Mouse (Mus musculus): ENCODE data around the gene Cyth2. TPM values are rescaled to one million over a fixed set of nuclear protein-coding genes. Genes with fewer than 3 reads are reported as not detected.

Gene Cyth2
- 89.7 and 104 TPM in 2 replicates for polyA plus RNA-seq (2014; fragmentation: Nextera tagmentation; extraction: Ambion mirVana)

- WGBS (ENCODE audit: insufficient replicate concordance): under 1% methylated on average over 87 of the region's 92 CpGs
- Histone ChIP-seq H3K4me2 (peak within 1 kb of the TSS; percentile 78), H3K27me3 (ENCODE audit: control insufficient read depth, insufficient read depth, low read length) (peaks cover 7% of the 10 kb centered on the region), H3K4me1 (ENCODE audit: control insufficient read depth, insufficient read depth, low read length) (peaks cover 20% of the 10 kb centered on the region), H3K27ac (ENCODE audit: low read depth, low read length) (peak within 1 kb of the TSS; percentile 100), H3K9me3 (replicated peaks; ENCODE audit: control insufficient read depth, low read length) (no peaks in the 10 kb centered on the region), H3K4me3 (ENCODE audit: low read depth, low read length) (peak within 1 kb of the TSS; percentile 94), H3K36me3 (ENCODE audit: control insufficient read depth, insufficient read depth, low read length) (peaks cover 35% of the 10 kb centered on the region), H3K9ac (ENCODE audit: low read depth, low read length) (peak within 1 kb of the TSS; percentile 100)
- peak; percentile 98 for ATAC-seq (replicated peaks; ENCODE audit: insufficient number of reproducible peaks, low FRiP score, low TSS enrichment)
Measured at GRCm38 (mm10) chr7:45813787-45814779, at the start of gene Cyth2. Gene Cyth2, minus strand, starts transcription at chr7:45814581.

GRCm38 (mm10) chr7:45862804-45863203 is 48.4 kb upstream of the Cyth2 start:
- peaks cover 57% of the 10 kb centered on the region for H3K27me3 ChIP-seq (ENCODE audit: control insufficient read depth, insufficient read depth, low read length)
- peaks cover 2% of the 10 kb centered on the region; the same call in 1 of the 2 replicates for H3K4me1 ChIP-seq (ENCODE audit: control insufficient read depth, insufficient read depth, low read length)
- H3K27ac ChIP-seq (ENCODE audit: low read depth, low read length): no peak overlapping the region
- no peak overlapping the region for H3K4me2 ChIP-seq
- WGBS (ENCODE audit: insufficient replicate concordance): 82% methylated on average over 7 of the region's 7 CpGs
- no peak overlapping the region for H3K9ac ChIP-seq (ENCODE audit: low read depth, low read length)
- no peaks in the 10 kb centered on the region for H3K9me3 ChIP-seq (replicated peaks; ENCODE audit: control insufficient read depth, low read length)
- no peak for ATAC-seq (replicated peaks; ENCODE audit: insufficient number of reproducible peaks, low FRiP score, low TSS enrichment)
- no peaks in the 10 kb centered on the region for H3K36me3 ChIP-seq (ENCODE audit: control insufficient read depth, insufficient read depth, low read length)
- H3K4me3 ChIP-seq (ENCODE audit: low read depth, low read length): no peak overlapping the region

- no peak for ATAC-seq (replicated peaks; ENCODE audit: insufficient number of reproducible peaks, low FRiP score, low TSS enrichment)
- no peaks in the 10 kb centered on the region for H3K9me3 ChIP-seq (replicated peaks; ENCODE audit: control insufficient read depth, low read length)
- WGBS (ENCODE audit: insufficient replicate concordance): 44% methylated on average over 4 of the region's 4 CpGs
- no peak overlapping the region for H3K4me2 ChIP-seq
- H3K9ac ChIP-seq (ENCODE audit: low read depth, low read length): no peak overlapping the region
- no peak overlapping the region for H3K27ac ChIP-seq (ENCODE audit: low read depth, low read length)
- H3K36me3 ChIP-seq (ENCODE audit: control insufficient read depth, insufficient read depth, low read length): no peaks in the 10 kb centered on the region
- peaks cover 59% of the 10 kb centered on the region for H3K27me3 ChIP-seq (ENCODE audit: control insufficient read depth, insufficient read depth, low read length)
- no peaks in the 10 kb centered on the region for H3K4me1 ChIP-seq (ENCODE audit: control insufficient read depth, insufficient read depth, low read length)
- no peak overlapping the region for H3K4me3 ChIP-seq (ENCODE audit: low read depth, low read length)
Measured at GRCm38 (mm10) chr7:45859008-45859407, 44.6 kb upstream of the Cyth2 start.

- Histone ChIP-seq H3K36me3 (ENCODE audit: control insufficient read depth, insufficient read depth, low read length) (no peaks in the 10 kb centered on the region), H3K27ac (ENCODE audit: low read depth, low read length) (no peak overlapping the region), H3K9me3 (replicated peaks; ENCODE audit: control insufficient read depth, low read length) (no peaks in the 10 kb centered on the region), H3K27me3 (ENCODE audit: control insufficient read depth, insufficient read depth, low read length) (peaks cover 60% of the 10 kb centered on the region), H3K9ac (ENCODE audit: low read depth, low read length) (no peak overlapping the region), H3K4me1 (ENCODE audit: control insufficient read depth, insufficient read depth, low read length) (no peaks in the 10 kb centered on the region), H3K4me2 (peak overlapping the region; percentile 67), H3K4me3 (ENCODE audit: low read depth, low read length) (peak overlapping the region; percentile 38)
- ATAC-seq (replicated peaks; ENCODE audit: insufficient number of reproducible peaks, low FRiP score, low TSS enrichment): peak; percentile 50
- 2% methylated on average over 29 of the region's 30 CpGs for whole genome bisulfite sequencing (ENCODE audit: insufficient replicate concordance)
Measured at GRCm38 (mm10) chr7:45856950-45857901, 42.8 kb upstream of the Cyth2 start.

GRCm38 (mm10) chr7:45853089-45853488 is 38.7 kb upstream of the Cyth2 start:
- Histone ChIP-seq H3K4me2 (no peak overlapping the region), H3K4me3 (ENCODE audit: low read depth, low read length) (no peak overlapping the region), H3K27me3 (ENCODE audit: control insufficient read depth, insufficient read depth, low read length) (peaks cover 31% of the 10 kb centered on the region), H3K9me3 (replicated peaks; ENCODE audit: control insufficient read depth, low read length) (no peaks in the 10 kb centered on the region), H3K4me1 (ENCODE audit: control insufficient read depth, insufficient read depth, low read length) (no peaks in the 10 kb centered on the region), H3K27ac (ENCODE audit: low read depth, low read length) (no peak overlapping the region), H3K36me3 (ENCODE audit: control insufficient read depth, insufficient read depth, low read length) (no peaks in the 10 kb centered on the region), H3K9ac (ENCODE audit: low read depth, low read length) (no peak overlapping the region)
- ATAC-seq (replicated peaks; ENCODE audit: insufficient number of reproducible peaks, low FRiP score, low TSS enrichment): no peak
- WGBS (ENCODE audit: insufficient replicate concordance): 76% methylated on average over 12 of the region's 12 CpGs

- Histone ChIP-seq H3K4me2 (no peak overlapping the region), H3K36me3 (ENCODE audit: control insufficient read depth, insufficient read depth, low read length) (no peaks in the 10 kb centered on the region), H3K27ac (ENCODE audit: low read depth, low read length) (no peak overlapping the region), H3K9ac (ENCODE audit: low read depth, low read length) (no peak overlapping the region), H3K4me3 (ENCODE audit: low read depth, low read length) (no peak overlapping the region), H3K4me1 (ENCODE audit: control insufficient read depth, insufficient read depth, low read length) (no peaks in the 10 kb centered on the region), H3K9me3 (replicated peaks; ENCODE audit: control insufficient read depth, low read length) (no peaks in the 10 kb centered on the region), H3K27me3 (ENCODE audit: control insufficient read depth, insufficient read depth, low read length) (peaks cover 13% of the 10 kb centered on the region)
- ATAC-seq (replicated peaks; ENCODE audit: insufficient number of reproducible peaks, low FRiP score, low TSS enrichment): no peak
- 49% methylated on average over 3 of the region's 3 CpGs for WGBS (ENCODE audit: insufficient replicate concordance)
Measured at GRCm38 (mm10) chr7:45850661-45851060, 36.3 kb upstream of the Cyth2 start.

- Histone ChIP-seq H3K27ac (ENCODE audit: low read depth, low read length) (no peak overlapping the region), H3K4me2 (no peak overlapping the region), H3K4me3 (ENCODE audit: low read depth, low read length) (no peak overlapping the region), H3K9ac (ENCODE audit: low read depth, low read length) (no peak overlapping the region), H3K4me1 (ENCODE audit: control insufficient read depth, insufficient read depth, low read length) (no peaks in the 10 kb centered on the region), H3K9me3 (replicated peaks; ENCODE audit: control insufficient read depth, low read length) (no peaks in the 10 kb centered on the region), H3K36me3 (ENCODE audit: control insufficient read depth, insufficient read depth, low read length) (no peaks in the 10 kb centered on the region), H3K27me3 (ENCODE audit: control insufficient read depth, insufficient read depth, low read length) (peaks cover 14% of the 10 kb centered on the region)
- no peak for ATAC-seq (replicated peaks; ENCODE audit: insufficient number of reproducible peaks, low FRiP score, low TSS enrichment)
- 20% methylated on average over 6 of the region's 6 CpGs for WGBS (ENCODE audit: insufficient replicate concordance)
Measured at GRCm38 (mm10) chr7:45848447-45849027, 34.2 kb upstream of the Cyth2 start.
